Mouse (Mus musculus): ENCODE data around the gene Olfr1484.
"Not testable (repeated sequence)": the region's sequence is repeated elsewhere in the genome, so short reads cannot be mapped to it uniquely, and the experiment has no call there.

The Olfr1484 gene

GRCm38 (mm10) chr19:13583211-13583610 lies at the start of gene Olfr1484:
Olfr1484 (plus strand) TSS chr19:13583511.
- DNase-seq: no peak

- not testable (repeated sequence) for DNase-seq
These were observed 33.8 kb downstream of the Olfr1484 start, which contains the start of gene Olfr1487 for GRCm38 (mm10) chr19:13617075-13617474. Olfr1487 (plus strand) TSS chr19:13617375.

GRCm38 (mm10) chr19:13631321-13631720 lies 48.0 kb downstream of the Olfr1484 start, which contains the start of gene Olfr1489:
Olfr1489 (plus strand) TSS chr19:13631621.
- no peak for DNase-seq
